Mouse (Mus musculus): ENCODE measurements around the gene Cog2. TPM values are rescaled to one million over a fixed set of nuclear protein-coding genes. Genes with fewer than 3 reads are reported as not detected.

The Cog2 gene
- polyA plus RNA-seq, 1 experiment from 2014 or later: 40.0 TPM

DNA sequence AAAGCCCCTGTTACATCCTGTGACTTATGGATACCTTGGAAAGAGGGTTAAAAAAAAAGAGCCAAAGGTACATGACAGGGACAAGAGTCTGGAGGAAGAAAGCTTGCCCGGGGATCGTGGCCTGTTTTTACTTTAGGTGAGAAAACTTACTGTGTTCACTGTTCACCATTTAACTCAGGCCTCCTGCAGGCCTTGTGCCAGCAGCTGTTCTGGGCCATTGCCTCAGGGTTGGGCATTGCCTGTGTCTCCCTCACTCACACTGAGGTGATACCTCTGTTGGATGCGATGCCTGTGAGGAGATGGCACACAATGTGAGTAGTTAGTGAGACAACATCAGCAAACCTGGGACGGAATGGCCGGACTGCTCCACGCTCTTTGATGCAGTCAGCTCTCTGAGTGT, 1.4 kb downstream of the Cog2 start:
- no peaks in the 10 kb centered on the region for H3K9me3 ChIP-seq
- H3K27me3 ChIP-seq: 0 out of 2 replicates have a peak, but pooled peaks cover 5% of the 10 kb centered on the region
- no peak for ATAC-seq (replicated peaks)
- peak overlapping the region; percentile 69; the same call in 1 of the 2 replicates for H3K4me3 ChIP-seq
- WGBS: 94% methylated on average over 6 of the region's 6 CpGs
- peaks cover 17% of the 10 kb centered on the region for H3K36me3 ChIP-seq
- no peak overlapping the region for H3K9ac ChIP-seq (replicated peaks)
- peaks cover 19% of the 10 kb centered on the region for H3K4me1 ChIP-seq
- H3K4me2 ChIP-seq (replicated peaks): peak overlapping the region; percentile 81
- no peak overlapping the region for H3K27ac ChIP-seq (replicated peaks)

DNA sequence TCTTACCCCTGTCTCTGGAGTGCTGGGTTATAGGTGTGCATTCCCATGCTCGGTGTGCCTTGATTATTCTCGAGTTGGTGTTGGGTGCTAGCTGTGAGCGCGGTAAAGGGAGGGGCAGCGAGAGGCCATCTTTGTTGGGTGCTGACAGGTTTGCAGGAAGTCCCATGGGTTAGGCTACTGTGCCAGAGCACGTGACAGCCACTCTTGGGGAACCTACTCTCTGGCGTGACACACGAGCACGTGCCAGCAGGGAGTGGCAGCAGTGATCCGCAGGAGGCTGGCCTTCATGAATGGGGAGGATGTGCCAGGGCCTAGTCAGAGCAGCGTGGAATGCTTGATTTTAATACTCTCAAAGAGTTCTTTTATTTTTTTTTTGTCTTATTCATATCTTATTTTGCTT, 5.7 kb downstream of the Cog2 start:
- Histone ChIP-seq H3K4me3 (no peak overlapping the region), H3K4me1 (peaks cover 17% of the 10 kb centered on the region), H3K9me3 (no peaks in the 10 kb centered on the region), H3K9ac (replicated peaks) (no peak overlapping the region), H3K36me3 (peaks cover 49% of the 10 kb centered on the region), H3K4me2 (replicated peaks) (no peak overlapping the region), H3K27me3 (no peaks in the 10 kb centered on the region), H3K27ac (replicated peaks) (no peak overlapping the region)
- ATAC-seq (replicated peaks): no peak
- 91% methylated on average over 11 of the region's 11 CpGs for WGBS

- H3K27ac ChIP-seq (replicated peaks): no peak overlapping the region
- H3K27me3 ChIP-seq: no peaks in the 10 kb centered on the region
- no peaks in the 10 kb centered on the region for H3K9me3 ChIP-seq
- no peak overlapping the region for H3K9ac ChIP-seq (replicated peaks)
- ATAC-seq (replicated peaks): no peak
- H3K4me2 ChIP-seq (replicated peaks): no peak overlapping the region
- H3K36me3 ChIP-seq: peaks cover 84% of the 10 kb centered on the region
- no peak overlapping the region for H3K4me3 ChIP-seq
- WGBS: 90% methylated on average over 14 of the region's 14 CpGs
- no peaks in the 10 kb centered on the region for H3K4me1 ChIP-seq
Measured at GRCm38 (mm10) chr8:124530076-124530475, 9.5 kb downstream of the Cog2 start.

GRCm38 (mm10) chr8:124530556-124530955, 10.0 kb downstream of the Cog2 start:
- Histone ChIP-seq H3K36me3 (peaks cover 86% of the 10 kb centered on the region), H3K4me3 (no peak overlapping the region), H3K27ac (replicated peaks) (no peak overlapping the region), H3K4me1 (no peaks in the 10 kb centered on the region), H3K9ac (replicated peaks) (no peak overlapping the region), H3K27me3 (no peaks in the 10 kb centered on the region), H3K9me3 (no peaks in the 10 kb centered on the region), H3K4me2 (replicated peaks) (no peak overlapping the region)
- no peak for ATAC-seq (replicated peaks)
- 89% methylated on average over 7 of the region's 7 CpGs for WGBS

DNA sequence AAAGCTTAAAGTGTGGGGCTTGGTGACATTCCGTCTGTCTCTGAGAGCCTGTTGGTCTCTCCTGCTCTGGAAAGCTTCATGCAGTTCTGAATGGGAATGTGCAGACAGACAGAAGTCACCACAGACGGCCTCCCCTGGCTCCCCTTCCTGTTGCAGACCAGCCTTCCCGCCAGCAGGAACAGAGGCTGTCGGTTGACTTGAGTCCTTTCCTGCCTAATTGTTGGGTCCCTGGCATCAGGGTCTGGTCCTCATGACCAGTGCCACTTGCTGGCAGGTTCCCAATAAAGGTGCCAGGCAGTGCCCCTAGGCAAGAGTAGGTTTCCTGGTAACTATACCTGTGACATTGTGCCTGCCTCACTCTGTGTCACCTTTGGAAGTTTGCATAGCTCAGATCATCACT, 10.4 kb downstream of the Cog2 start:
- H3K4me3 ChIP-seq: no peak overlapping the region
- H3K4me1 ChIP-seq: no peaks in the 10 kb centered on the region
- H3K9me3 ChIP-seq: no peaks in the 10 kb centered on the region
- no peak overlapping the region for H3K27ac ChIP-seq (replicated peaks)
- no peaks in the 10 kb centered on the region for H3K27me3 ChIP-seq
- no peak overlapping the region for H3K4me2 ChIP-seq (replicated peaks)
- H3K36me3 ChIP-seq: peaks cover 85% of the 10 kb centered on the region
- no peak for ATAC-seq (replicated peaks)
- H3K9ac ChIP-seq (replicated peaks): no peak overlapping the region
- WGBS: 86% methylated on average over 4 of the region's 4 CpGs

- Histone ChIP-seq H3K27ac (replicated peaks) (no peak overlapping the region), H3K36me3 (peaks cover 77% of the 10 kb centered on the region), H3K4me1 (no peaks in the 10 kb centered on the region), H3K4me3 (no peak overlapping the region), H3K27me3 (no peaks in the 10 kb centered on the region), H3K4me2 (replicated peaks) (no peak overlapping the region), H3K9ac (replicated peaks) (no peak overlapping the region), H3K9me3 (no peaks in the 10 kb centered on the region)
- WGBS: 98% methylated on average over 3 of the region's 3 CpGs
- no peak for ATAC-seq (replicated peaks)
Measured at GRCm38 (mm10) chr8:124532626-124533025, 12.1 kb downstream of the Cog2 start.

DNA sequence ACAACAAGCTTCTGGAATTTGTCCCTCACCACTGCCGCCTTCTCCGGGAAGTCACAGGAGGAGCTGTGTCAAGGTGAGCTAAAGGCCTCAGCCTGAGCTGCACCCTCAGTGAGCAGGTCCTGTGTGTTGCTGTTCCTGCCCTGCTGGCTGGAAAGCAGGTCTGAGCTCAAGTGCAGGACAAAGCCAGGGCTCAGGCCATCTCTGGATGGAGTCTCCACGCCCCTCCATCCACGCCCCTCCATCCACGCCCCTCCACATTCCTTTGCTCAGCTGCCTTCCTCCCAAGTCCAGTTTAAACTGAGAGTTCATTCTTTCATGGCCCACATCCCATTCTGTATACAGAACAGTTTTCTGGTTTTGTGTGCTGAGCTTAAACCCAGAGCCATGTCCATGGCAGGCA, 14.9 kb downstream of the Cog2 start:
- no peak for ATAC-seq (replicated peaks)
- H3K4me1 ChIP-seq: no peaks in the 10 kb centered on the region
- no peak overlapping the region for H3K4me2 ChIP-seq (replicated peaks)
- no peak overlapping the region for H3K9ac ChIP-seq (replicated peaks)
- 94% methylated on average over 5 of the region's 5 CpGs for WGBS
- H3K4me3 ChIP-seq: no peak overlapping the region
- H3K36me3 ChIP-seq: peaks cover 81% of the 10 kb centered on the region
- no peaks in the 10 kb centered on the region for H3K27me3 ChIP-seq
- H3K9me3 ChIP-seq: no peaks in the 10 kb centered on the region
- no peak overlapping the region for H3K27ac ChIP-seq (replicated peaks)

DNA sequence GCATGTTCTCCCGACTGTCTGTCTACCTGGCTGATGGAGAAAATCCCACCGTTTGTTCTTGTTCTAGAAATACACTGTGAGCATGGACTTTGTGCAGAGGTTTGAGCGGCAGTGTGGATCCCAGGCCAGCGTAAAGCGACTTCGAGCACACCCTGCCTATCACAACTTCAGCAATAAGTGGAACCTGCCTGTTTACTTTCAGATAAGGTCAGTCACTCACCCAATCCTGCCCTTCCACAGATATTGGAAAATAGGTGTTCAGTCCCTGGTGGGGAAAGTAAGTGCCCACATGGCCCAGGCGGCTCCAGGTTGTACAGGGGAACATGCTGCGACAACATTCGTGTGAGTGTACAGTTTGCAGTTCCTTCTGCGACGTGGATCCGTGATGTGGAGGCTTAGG, 20.3 kb downstream of the Cog2 start:
- WGBS: 95% methylated on average over 12 of the region's 12 CpGs
- Histone ChIP-seq H3K9ac (replicated peaks) (no peak overlapping the region), H3K27me3 (no peaks in the 10 kb centered on the region), H3K27ac (replicated peaks) (no peak overlapping the region), H3K4me3 (no peak overlapping the region), H3K4me1 (no peaks in the 10 kb centered on the region), H3K9me3 (no peaks in the 10 kb centered on the region), H3K36me3 (peaks cover 83% of the 10 kb centered on the region), H3K4me2 (replicated peaks) (no peak overlapping the region)
- ATAC-seq (replicated peaks): no peak

DNA sequence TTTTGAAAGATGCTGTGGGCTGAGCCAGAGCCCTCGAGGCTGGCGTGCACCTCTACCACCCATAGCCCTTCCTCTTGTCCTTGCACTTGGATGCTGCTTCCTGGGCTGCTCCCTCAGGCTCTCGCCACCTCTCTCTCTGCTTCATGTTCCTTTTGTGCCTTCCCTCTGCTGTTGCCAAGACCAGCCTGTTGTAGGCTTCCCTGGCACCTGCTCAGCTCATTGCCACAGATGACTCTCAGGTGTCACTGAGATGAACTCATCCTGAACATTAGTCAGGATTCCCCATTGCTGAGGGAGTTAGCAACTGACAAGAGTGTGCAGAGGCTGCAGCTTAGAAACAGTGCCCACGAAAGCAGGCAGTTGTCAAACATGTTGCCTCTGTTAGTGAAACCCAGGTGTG, 21.4 kb downstream of the Cog2 start:
- H3K4me3 ChIP-seq: no peak overlapping the region

DNA sequence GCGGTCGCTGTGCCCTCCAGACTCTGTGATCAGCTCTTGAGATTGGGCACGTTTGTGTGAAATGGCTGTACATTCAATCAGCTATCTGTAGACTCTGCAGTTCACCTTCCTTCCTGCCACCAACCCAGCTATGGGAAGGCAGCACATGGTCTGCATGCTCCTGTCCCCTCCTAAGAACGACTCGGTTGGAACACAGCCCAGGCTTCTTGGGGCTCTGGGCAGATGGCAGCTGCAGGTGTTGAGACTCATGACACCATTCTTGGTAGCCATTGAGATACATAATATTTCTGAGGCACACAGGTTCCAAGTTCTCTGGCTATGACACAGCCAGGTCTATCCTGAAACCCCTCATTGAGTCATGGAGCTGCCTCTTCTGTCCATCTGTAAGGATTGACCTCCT, 22.7 kb downstream of the Cog2 start:
- Histone ChIP-seq H3K27ac (replicated peaks) (no peak overlapping the region), H3K4me1 (no peaks in the 10 kb centered on the region), H3K4me2 (replicated peaks) (no peak overlapping the region), H3K27me3 (no peaks in the 10 kb centered on the region), H3K4me3 (no peak overlapping the region), H3K36me3 (peaks cover 90% of the 10 kb centered on the region), H3K9ac (replicated peaks) (no peak overlapping the region), H3K9me3 (no peaks in the 10 kb centered on the region)
- ATAC-seq (replicated peaks): no peak
- WGBS: 95% methylated on average over 5 of the region's 5 CpGs

More for the DNA sequence above, 21.4 kb downstream of the Cog2 start:
- H3K27me3 ChIP-seq: no peaks in the 10 kb centered on the region
- H3K9me3 ChIP-seq: no peaks in the 10 kb centered on the region
- no peak overlapping the region for H3K9ac ChIP-seq (replicated peaks)
- over 99% methylated on average over 4 of the region's 4 CpGs for WGBS
- H3K4me2 ChIP-seq (replicated peaks): no peak overlapping the region
- H3K36me3 ChIP-seq: peaks cover 87% of the 10 kb centered on the region
- H3K27ac ChIP-seq (replicated peaks): no peak overlapping the region
- no peak for ATAC-seq (replicated peaks)
- no peaks in the 10 kb centered on the region for H3K4me1 ChIP-seq

GRCm38 (mm10) chr8:124546371-124546770, 25.8 kb downstream of the Cog2 start:
- WGBS: 90% methylated on average over 6 of the region's 6 CpGs
- H3K27me3 ChIP-seq: no peaks in the 10 kb centered on the region
- H3K9ac ChIP-seq (replicated peaks): no peak overlapping the region
- no peak overlapping the region for H3K27ac ChIP-seq (replicated peaks)
- H3K4me2 ChIP-seq (replicated peaks): no peak overlapping the region
- ATAC-seq (replicated peaks): no peak
- H3K4me3 ChIP-seq: no peak overlapping the region
- no peaks in the 10 kb centered on the region for H3K9me3 ChIP-seq
- H3K36me3 ChIP-seq: peaks cover 93% of the 10 kb centered on the region
- H3K4me1 ChIP-seq: no peaks in the 10 kb centered on the region

- Histone ChIP-seq H3K9ac (replicated peaks) (no peak overlapping the region), H3K4me2 (replicated peaks) (no peak overlapping the region), H3K9me3 (no peaks in the 10 kb centered on the region), H3K27me3 (no peaks in the 10 kb centered on the region), H3K36me3 (peaks cover 93% of the 10 kb centered on the region), H3K4me3 (no peak overlapping the region), H3K27ac (replicated peaks) (no peak overlapping the region), H3K4me1 (no peaks in the 10 kb centered on the region)
- no peak for ATAC-seq (replicated peaks)
- 96% methylated on average over 7 of the region's 7 CpGs for WGBS
Measured at GRCm38 (mm10) chr8:124546815-124547214, 26.2 kb downstream of the Cog2 start.

DNA sequence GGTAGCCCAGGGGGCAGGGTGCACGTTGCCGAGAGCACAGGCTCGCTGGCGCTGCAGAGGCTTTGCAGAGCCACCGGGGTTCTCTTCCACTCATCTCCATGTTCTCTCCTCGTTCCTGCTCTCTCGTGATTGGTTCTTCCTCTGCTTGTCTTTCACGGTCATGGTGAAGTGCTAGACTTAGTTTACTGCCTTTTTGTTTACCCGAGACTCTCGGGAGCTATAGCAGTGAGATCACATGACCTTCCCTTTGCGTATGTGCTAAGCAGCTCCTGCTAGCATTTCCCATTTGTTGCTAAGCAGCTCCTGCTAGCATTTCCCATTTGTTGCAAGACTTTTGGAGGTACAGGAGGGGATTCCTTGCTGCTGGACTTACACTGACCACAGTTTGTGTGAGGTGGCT, 26.7 kb downstream of the Cog2 start:
- H3K27me3 ChIP-seq: no peaks in the 10 kb centered on the region
- H3K4me1 ChIP-seq: no peaks in the 10 kb centered on the region
- H3K9ac ChIP-seq (replicated peaks): no peak overlapping the region
- H3K4me3 ChIP-seq: no peak overlapping the region
- H3K9me3 ChIP-seq: no peaks in the 10 kb centered on the region
- no peak for ATAC-seq (replicated peaks)
- H3K36me3 ChIP-seq: peaks cover 93% of the 10 kb centered on the region
- no peak overlapping the region for H3K27ac ChIP-seq (replicated peaks)
- WGBS: 84% methylated on average over 11 of the region's 11 CpGs
- H3K4me2 ChIP-seq (replicated peaks): no peak overlapping the region
